Mouse (Mus musculus) ovary, postnatal 36 days (tissue): ENCODE measurements around the gene Tmem131l.

Source experiments
- DNase-seq: peaks from one replicate; pipeline ENCODE4 v3.0.0; 2022; ENCODE audit warnings: low spot score, mixed read lengths

Gene Tmem131l

GRCm38 (mm10) chr3:84010995-84011663 is 28.8 kb downstream of the Tmem131l start:
- no peak for DNase-seq

DNA sequence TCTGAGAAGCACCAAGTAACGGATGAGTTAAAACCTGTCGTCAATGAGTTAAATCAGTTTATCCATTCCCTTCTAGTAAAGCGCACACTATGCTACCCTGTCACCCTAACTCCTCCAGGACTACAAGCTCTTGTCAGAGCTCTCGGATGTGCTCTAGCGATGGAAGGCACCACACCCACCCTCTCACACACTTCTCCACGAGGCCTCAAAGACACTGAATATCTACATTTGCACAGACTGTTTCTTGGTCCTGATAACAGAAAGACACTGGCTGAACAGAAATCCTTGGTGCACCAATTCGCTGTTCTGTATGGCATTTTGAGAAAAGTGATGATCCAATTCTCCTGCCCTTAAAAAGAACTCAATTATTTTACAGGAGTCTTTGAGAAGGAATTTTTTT is 34.0 kb downstream of the Tmem131l start:
- no peak for DNase-seq

GRCm38 (mm10) chr3:84004330-84005090 is 35.5 kb downstream of the Tmem131l start:
- no peak for DNase-seq

GRCm38 (mm10) chr3:84002433-84003090 is 37.4 kb downstream of the Tmem131l start:
- no peak for DNase-seq

- DNase-seq, result no peak
Measured at GRCm38 (mm10) chr3:83997563-83997962, 42.4 kb downstream of the Tmem131l start.

DNA sequence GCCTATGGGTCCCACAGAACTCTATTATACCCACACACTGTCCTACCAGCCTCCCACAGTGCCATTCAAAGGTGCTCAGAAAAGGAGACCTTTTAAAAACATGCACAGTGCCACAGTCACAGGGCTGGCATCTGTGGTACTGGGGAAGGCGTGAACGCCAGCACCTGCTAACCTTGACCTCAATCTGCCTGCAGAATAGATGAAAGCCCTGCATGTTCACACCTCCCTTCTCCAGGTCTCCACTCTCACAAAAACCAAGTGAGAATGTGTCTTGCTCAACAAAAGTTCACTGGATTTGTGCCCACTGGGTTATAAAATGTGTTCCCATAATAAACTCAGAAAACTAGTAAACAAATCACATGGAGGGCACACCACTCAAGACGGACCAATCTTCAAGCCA is 42.9 kb downstream of the Tmem131l start:
- no peak for DNase-seq

DNA sequence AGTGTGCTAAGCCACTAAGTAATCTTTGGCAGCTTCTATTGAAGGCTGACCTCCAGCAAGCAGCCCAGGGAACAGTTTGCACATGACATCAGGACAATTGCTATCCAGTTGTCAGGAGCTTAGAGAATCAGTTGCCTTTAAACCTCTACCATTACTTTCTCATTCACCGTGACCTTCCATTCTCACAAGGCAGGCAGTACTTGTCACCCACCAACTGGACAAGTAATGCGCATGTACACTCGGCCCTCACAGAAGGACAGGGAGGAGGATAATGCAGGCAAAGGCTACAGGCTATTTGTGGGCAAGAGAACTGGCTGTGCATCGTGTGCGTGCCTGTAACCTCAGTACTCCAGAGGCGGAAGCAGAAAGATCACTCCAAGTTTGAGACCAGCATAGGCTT is 43.9 kb downstream of the Tmem131l start:
- no peak for DNase-seq

DNA sequence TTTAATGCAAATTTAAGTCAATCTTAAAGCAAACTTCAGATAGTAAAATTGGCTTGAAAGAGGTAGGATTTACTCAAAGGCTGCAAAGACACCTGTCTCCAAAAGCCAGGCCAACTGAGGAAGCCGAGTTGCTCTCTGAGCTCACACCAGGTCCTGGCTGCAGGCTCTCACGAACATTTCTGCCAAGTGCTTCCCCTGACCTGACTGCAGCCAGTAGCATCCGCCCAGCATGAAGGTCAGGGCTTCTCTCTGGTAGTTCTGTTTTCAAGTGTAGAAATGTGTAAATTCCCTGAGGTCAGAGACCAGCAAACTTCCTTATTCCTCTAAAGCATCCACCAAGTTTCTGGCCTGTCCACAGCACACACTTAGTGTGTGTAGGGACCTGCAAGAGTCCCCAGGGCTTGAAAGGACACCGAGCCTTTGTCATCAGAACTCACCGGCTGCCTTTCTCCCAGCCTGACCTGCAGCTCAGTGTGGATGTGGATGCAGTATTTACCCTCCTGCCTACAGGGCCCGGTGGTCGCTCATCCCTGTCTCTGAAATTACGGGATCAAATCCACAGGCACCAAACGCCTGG is 44.6 kb downstream of the Tmem131l start:
- no peak for DNase-seq

DNA sequence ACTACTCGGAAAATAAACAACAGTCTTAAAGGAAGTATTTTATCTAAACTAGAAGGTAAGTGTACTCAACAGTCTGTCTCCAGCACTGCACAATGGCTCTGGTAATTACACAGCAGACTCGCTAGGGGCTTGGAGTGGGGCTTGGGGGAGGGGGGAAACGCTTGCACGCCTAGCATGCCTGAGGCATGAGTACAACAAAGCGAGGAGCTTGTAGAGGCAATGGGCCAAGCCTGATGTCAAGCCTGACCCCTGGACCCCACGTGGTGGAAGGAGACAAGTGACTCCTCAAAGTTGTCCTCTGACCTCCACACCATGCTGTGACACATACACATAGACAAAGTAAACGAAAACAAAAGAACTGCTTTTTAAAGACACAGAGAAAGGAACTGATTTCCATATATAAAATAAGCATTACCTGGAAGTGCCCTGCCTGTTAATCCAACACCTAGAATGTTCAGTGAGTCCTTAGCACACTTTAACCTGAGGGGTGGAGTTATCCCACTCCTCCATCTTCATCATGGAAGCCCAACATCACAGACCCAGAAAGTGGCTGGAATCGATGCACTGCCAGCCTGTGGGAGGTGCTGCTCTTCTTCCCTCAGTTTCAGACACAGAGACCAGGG is 45.6 kb downstream of the Tmem131l start:
- DNase-seq, result no peak

DNA sequence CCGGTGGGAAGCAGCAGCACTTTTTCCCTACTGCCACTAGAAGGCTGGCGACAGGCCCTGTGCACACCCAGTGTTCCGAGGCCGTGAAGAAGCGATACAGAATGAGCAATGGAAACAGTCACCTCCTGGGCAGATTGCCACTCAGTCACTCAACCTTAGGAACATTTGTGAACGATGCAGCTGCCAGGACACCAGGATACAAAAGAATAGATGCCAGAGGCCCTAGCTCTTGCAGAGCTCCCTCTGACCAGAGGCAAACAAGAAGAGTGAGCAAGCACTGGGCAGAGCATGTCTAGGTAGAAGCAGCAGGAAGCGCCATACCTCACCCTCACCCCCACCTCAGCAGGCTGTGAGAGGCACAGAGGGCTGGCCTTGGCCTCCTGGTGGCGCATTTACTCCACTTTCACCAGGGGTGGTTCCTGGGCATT is 46.9 kb downstream of the Tmem131l start:
- DNase-seq, result peak; percentile 41

DNA sequence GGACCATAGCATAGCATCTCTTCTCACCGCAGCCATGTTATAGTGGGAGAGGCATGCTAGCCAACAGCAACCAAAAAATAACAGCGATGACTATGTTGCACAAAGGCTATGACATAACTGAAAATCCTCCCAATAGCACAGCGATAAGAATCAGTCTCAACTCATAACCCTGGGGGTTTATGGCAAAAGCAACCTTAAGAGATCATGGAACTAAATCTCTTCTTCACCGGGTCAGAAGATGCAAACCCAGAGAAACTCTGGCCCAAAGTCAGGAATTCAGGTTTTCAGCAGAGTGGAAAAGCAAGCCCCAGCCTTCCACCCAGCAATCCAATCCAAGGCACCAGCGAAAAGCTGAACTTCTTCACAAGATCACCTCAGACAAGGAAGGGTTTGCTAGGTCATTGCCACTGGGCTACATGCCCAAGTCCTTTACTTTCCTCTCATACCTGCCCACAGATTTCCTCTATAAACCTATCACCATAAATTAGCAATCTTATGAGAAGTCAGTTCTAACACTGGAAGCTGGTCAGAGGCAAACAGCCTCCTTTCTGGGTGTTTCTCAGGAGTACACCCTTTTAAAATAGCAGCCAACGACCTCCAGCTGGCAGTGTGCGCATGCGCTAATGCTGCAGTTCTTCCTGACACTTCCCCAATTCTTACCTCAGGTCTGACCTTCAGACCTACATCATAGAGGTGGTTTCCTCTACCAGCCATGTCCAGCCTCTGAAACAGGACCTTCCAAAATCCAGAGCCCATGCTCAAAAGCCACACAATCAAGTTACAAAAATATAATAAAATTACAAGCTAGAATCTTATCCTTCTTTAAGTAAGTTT is 48.1 kb downstream of the Tmem131l start:
- no peak for DNase-seq

DNA sequence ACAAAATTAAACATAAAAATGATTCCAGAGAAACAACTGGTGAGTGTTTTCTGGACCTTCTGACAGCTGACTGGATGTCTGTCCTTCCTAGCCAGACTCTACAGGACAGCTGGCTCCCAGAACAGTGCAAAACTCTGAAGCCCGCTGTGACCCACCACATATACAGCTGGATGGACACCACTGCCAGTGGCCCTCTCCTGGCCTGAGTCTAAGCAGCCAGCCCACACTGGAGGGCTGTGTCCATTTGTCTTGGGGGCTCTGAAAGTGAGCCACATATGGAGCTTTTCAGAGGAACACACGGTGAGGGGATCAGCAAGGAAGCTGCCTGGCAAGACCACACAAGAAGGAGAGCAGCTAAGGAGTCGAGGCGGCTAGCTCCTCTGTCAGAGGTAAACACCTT is 51.8 kb downstream of the Tmem131l start:
- DNase-seq, result no peak

GRCm38 (mm10) chr3:83987533-83988112 is 52.4 kb downstream of the Tmem131l start:
- DNase-seq, result no peak

DNA sequence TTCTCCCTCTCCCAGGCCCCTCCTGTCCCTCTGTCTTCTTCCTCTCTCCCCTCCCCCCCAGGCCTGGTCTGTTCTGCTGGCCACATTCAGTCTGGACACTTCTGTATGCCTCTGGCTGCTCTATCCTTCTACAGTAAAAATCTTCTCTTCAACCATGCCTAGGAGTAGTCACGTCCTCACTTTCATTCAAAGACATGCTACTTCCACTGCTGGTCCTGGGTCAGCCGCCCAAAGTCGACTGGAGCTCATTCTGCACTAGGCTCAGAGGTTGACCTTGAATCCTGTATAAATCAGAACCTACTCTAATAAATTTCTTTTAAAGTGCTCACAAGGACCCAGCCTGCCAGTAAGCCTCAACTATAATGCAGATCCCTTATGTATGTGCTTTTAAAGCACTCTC is 53.2 kb downstream of the Tmem131l start:
- no peak for DNase-seq

DNA sequence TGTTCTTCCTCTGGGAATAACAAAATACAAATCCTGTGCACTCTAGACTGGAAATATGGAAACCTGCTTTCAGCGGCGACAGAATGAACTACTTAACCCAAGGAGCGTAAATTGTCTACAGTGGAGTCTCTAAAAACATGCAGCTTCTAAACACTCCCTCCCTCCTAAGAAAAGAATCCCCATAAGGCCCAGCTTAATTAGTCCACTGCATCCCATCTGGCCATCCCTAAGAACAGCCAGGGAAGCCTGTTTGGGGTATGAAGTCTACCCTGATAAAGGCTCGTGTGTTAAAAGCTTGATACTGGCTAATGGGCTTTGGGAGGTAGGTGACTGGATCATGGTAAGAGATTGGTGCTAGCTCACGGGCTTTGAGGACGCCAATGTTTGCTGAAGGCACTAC is 54.5 kb downstream of the Tmem131l start:
- no peak for DNase-seq

DNA sequence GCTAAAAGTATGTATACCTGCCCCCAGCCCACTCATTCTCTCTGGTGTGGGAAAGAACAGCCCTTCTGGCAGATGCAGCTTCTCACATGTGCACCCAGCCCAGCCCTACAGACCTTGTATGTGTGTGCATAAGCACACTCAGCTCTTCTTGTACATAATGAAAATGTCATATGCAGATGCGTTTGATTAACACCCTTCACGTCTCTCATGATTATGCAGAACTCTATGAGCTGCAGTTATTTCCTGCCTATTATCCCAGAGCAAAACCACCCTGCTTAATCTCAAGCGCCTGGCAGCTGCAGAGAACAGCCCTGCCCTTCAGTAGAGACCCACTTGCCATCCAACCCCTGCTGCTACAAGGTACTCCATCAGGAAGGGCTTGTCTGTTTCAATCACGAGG is 55.6 kb downstream of the Tmem131l start:
- DNase-seq, result no peak

DNA sequence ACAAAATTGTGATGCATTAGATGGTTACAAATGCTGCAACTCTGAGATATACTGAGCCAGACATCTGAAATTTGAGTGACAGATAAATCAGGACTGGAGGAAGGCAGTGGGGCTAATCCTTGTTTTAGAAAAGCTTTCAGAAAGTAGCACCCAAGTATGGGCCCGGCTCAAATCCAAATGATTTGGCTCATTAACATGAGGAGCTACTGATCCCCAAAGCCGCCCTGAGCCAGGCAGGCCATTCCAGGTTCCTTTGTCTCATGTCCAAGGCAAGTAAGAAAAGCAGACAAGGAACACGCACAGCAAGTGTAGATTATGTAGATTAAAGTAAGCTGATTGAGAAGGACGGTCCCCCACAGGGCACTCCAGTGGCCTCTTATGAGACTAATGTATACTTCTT is 57.2 kb downstream of the Tmem131l start:
- no peak for DNase-seq

GRCm38 (mm10) chr3:83980231-83980872 is 59.6 kb downstream of the Tmem131l start:
- DNase-seq, result no peak

DNA sequence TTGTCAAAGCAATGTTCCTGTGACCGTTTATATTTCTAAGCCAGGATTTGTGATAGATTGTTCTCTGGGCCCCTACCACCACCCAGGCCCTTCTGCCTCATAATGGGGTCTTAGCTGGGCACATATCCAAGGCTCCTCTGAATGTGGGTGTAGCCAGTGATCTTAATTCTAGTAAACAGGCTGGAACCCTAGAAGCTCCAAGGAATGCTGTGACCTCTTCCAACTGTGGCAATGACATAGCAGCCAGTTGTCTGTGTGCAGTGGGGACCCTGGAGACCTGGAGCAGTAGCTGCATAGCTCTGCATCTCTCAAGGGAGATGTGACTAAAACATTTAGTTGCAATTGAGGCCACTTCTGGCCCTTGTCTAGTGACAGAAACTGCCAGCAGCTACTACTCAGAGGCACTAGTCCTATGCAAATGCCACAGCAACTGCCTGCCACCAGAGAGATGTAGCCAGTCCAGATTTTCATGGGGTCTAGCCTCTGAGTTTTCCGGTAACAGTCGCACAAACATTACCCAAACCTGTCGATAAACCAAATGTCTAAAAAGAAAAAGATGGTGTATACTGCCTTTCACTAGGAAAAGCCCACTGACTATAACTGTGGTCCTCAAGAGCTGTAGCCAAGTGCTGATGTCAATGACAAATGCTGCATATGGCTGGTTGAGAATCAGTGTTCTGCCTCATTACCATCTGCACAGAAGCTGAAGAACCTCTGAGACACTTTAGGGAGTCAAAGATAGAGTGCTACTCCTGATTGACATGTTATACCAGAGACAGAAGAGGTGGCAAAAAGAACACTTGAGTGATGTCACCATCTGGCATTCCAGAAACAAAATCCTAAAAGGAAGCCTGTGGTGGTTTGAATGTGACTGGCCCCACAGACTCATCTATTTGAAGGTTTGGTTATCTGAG is 61.2 kb downstream of the Tmem131l start:
- DNase-seq, result no peak
